Mouse (Mus musculus) heart, postnatal 0 days (tissue): ENCODE measurements around the gene Fam189a1. TPM values are rescaled to one million over a fixed set of nuclear protein-coding genes. Genes with fewer than 3 reads are reported as not detected.

Experiments used
- ATAC-seq: fragments of 200-750 bp; cut with Nextera tagmentation; 2 replicates; pipeline ENCODE4 v1.8.0; 2017; ENCODE audit warnings: low read depth, moderate number of reproducible peaks, moderate library complexity; ENCODE audit not compliant: insufficient read depth
- DNase-seq: peaks from one replicate; pipeline ENCODE4 v3.0.0-alpha.2; 2016; ENCODE audit warnings: low spot score
- H3K27ac ChIP-seq: fragments of 300-500 bp; sonication (generic); 2 replicates; pipeline ENCODE4 v1.5.1; 2014; ENCODE audit warnings: low read depth, mild to moderate bottlenecking
- H3K27me3 ChIP-seq: fragments of 300-500 bp; sonication (generic); 2 replicates; pipeline ENCODE4 v1.6.1; 2014; ENCODE audit warnings: low read length, mixed read lengths; ENCODE audit not compliant: control insufficient read depth, insufficient read depth
- H3K36me3 ChIP-seq: fragments of 300-500 bp; sonication (generic); replicated peaks from 2 replicates; pipeline ENCODE4 v1.6.1; 2014; ENCODE audit warnings: low read length, mixed read lengths; ENCODE audit not compliant: control insufficient read depth, insufficient read depth
- H3K4me1 ChIP-seq: fragments of 300-500 bp; sonication (generic); 2 replicates; pipeline ENCODE4 v1.6.1; 2014; ENCODE audit warnings: antibody characterized with exemption; ENCODE audit not compliant: control insufficient read depth, insufficient read depth
- H3K4me2 ChIP-seq: fragments of 300-500 bp; sonication (generic); 2 replicates; pipeline ENCODE4 v1.6.1; 2014; ENCODE audit warnings: low read depth, mild to moderate bottlenecking, low read length, moderate library complexity
- H3K4me3 ChIP-seq: fragments of 300-500 bp; sonication (generic); 2 replicates; pipeline ENCODE4 v1.5.1; 2014; ENCODE audit warnings: low read depth, low read length
- H3K9ac ChIP-seq: fragments of 300-500 bp; sonication (generic); replicated peaks from 2 replicates; pipeline ENCODE4 v1.6.1; 2014; ENCODE audit warnings: low read depth, low read length, mixed read lengths
- H3K9me3 ChIP-seq: fragments of 300-500 bp; sonication (generic); replicated peaks from 2 replicates; pipeline ENCODE4 v1.6.1; 2016; ENCODE audit warnings: low read length; ENCODE audit not compliant: control insufficient read depth
- CTCF ChIP-seq: IDR thresholded peaks from 2 replicates; pipeline ENCODE4 v1.5.1; 2016; ENCODE audit warnings: antibody characterized with exemption, control low read depth, low read depth
- EP300 ChIP-seq: IDR thresholded peaks from 2 replicates; pipeline ENCODE4 v1.6.1; 2016; ENCODE audit warnings: antibody characterized with exemption, low read depth
- WGBS: fragments of 180-500 bp; shearing (Covaris S2); extraction: QIAGEN DNeasy Blood & Tissue Kit; methylation state at CpG from one replicate; pipeline ENCODE4 v1.1.7; 2014; 5-methylcytosine and 5-hydroxymethylcytosine counted together
- polyA plus RNA-seq: library from polyadenylated mRNA; unstranded; fragments of >200 nt; fragmentation: Nextera tagmentation; extraction: Ambion mirVana; gene quantifications from 2 replicates; pipeline ENCODE4 v1.2.1, GENCODE M21; 2015
- total RNA-seq: library from RNA; depleted of rRNA; stranded (reverse); fragments of >200 nt; gene quantifications from 2 replicates; pipeline ENCODE4 v1.2.3, GENCODE M21; 2014; ENCODE audit warnings: low replicate concordance

Fam189a1 gene
- total and polyA plus RNA-seq, 2 experiments from 2014 or later: 0.11 to 0.42 TPM

GRCm38 (mm10) chr7:65049236-65049954 is 107.0 kb downstream of the Fam189a1 start:
- 87% methylated on average over 18 of the region's 18 CpGs for WGBS

DNA sequence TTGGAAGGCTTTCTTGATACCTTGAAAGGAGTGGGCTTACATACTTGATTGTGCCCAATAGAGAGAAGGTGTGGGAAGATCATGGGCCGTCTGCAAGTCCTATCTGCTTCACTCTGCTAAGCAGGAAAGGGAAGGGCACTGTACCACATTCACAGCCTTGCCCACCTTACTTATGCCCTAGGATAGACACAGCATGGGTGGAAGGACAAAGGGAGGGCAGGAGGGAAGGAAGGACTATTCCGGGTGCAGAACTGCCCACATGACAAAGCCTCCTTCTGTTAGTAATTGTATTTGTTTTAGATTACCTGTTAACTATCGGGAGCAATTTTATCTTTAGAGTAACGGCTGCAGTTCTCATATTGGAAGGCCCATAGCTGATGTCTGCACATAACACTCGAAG is 108.7 kb downstream of the Fam189a1 start:
- Histone ChIP-seq H3K4me1 (no peaks in the 10 kb centered on the region), H3K27ac (no peak overlapping the region), H3K9me3 (0 out of 2 replicates have a peak, but pooled peaks cover 3% of the 10 kb centered on the region), H3K9ac (no peak overlapping the region), H3K4me3 (no peak overlapping the region), H3K27me3 (no peaks in the 10 kb centered on the region), H3K36me3 (no peaks in the 10 kb centered on the region), H3K4me2 (no peak overlapping the region)
- TF ChIP-seq EP300 (no peak), CTCF (no peak)
- ATAC-seq (no peak), DNase-seq (no peak)
- WGBS: 49% methylated on average over 5 of the region's 5 CpGs

More at GRCm38 (mm10) chr7:65049236-65049954, 107.0 kb downstream of the Fam189a1 start:
- Histone ChIP-seq H3K27me3 (no peaks in the 10 kb centered on the region), H3K36me3 (no peaks in the 10 kb centered on the region), H3K4me3 (no peak overlapping the region), H3K4me2 (no peak overlapping the region), H3K9ac (no peak overlapping the region), H3K9me3 (0 out of 2 replicates have a peak, but pooled peaks cover 3% of the 10 kb centered on the region), H3K27ac (no peak overlapping the region), H3K4me1 (no peaks in the 10 kb centered on the region)
- ATAC-seq (no peak), DNase-seq (no peak)
- TF ChIP-seq CTCF (no peak), EP300 (no peak)

- 58% methylated on average over 4 of the region's 4 CpGs for WGBS
- no peak overlapping the region for H3K9ac ChIP-seq
- H3K4me1 ChIP-seq: no peaks in the 10 kb centered on the region
- no peaks in the 10 kb centered on the region for H3K36me3 ChIP-seq
- TF ChIP-seq CTCF: no peak
- no peak for TF ChIP-seq EP300
- 0 out of 2 replicates have a peak, but pooled peaks cover 3% of the 10 kb centered on the region for H3K9me3 ChIP-seq
- H3K4me2 ChIP-seq: no peak overlapping the region
- ATAC-seq (no peak), DNase-seq (no peak)
- H3K4me3 ChIP-seq: no peak overlapping the region
- no peak overlapping the region for H3K27ac ChIP-seq
- no peaks in the 10 kb centered on the region for H3K27me3 ChIP-seq
Observed at GRCm38 (mm10) chr7:65046690-65047089, 109.7 kb downstream of the Fam189a1 start.

DNA sequence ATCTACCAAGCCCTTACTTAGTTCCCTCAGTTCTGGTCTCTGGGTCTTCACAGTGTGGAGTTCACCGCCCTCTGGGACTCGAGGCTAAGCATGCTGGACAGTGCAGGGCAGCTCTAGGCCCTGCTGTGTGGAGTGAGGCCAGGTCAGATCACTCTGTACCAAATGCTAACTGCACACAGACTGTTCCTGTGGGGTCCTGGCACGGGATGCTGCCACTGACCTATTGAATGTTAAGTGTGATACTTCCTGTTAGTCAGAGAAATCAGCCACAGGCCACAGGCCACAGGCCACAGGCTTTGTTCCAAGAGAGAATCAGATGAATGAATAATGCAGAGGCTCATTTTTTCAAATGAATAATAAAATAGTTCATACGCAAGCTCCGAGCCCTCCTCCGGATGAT is 112.1 kb downstream of the Fam189a1 start:
- H3K4me1 ChIP-seq: no peaks in the 10 kb centered on the region
- ATAC-seq: no peak

GRCm38 (mm10) chr7:65041106-65041505 is 115.3 kb downstream of the Fam189a1 start:
- Histone ChIP-seq H3K4me3 (no peak overlapping the region), H3K36me3 (no peaks in the 10 kb centered on the region), H3K27me3 (no peaks in the 10 kb centered on the region), H3K4me2 (no peak overlapping the region), H3K4me1 (no peaks in the 10 kb centered on the region), H3K9ac (no peak overlapping the region), H3K9me3 (no peaks in the 10 kb centered on the region), H3K27ac (no peak overlapping the region)
- ATAC-seq (no peak), DNase-seq (no peak)
- no peak for TF ChIP-seq CTCF
- TF ChIP-seq EP300: no peak
- 91% methylated on average over 7 of the region's 7 CpGs for WGBS

More for the DNA sequence above, 112.1 kb downstream of the Fam189a1 start:
- H3K9ac ChIP-seq: no peak overlapping the region
- no peak overlapping the region for H3K27ac ChIP-seq
- no peak overlapping the region for H3K4me2 ChIP-seq
- no peak overlapping the region for H3K4me3 ChIP-seq
- H3K9me3 ChIP-seq: no peaks in the 10 kb centered on the region
- DNase-seq: no peak
- no peak for TF ChIP-seq CTCF
- no peak for TF ChIP-seq EP300
- H3K36me3 ChIP-seq: no peaks in the 10 kb centered on the region
- H3K27me3 ChIP-seq: no peaks in the 10 kb centered on the region
- 75% methylated on average over 6 of the region's 6 CpGs for WGBS

DNA sequence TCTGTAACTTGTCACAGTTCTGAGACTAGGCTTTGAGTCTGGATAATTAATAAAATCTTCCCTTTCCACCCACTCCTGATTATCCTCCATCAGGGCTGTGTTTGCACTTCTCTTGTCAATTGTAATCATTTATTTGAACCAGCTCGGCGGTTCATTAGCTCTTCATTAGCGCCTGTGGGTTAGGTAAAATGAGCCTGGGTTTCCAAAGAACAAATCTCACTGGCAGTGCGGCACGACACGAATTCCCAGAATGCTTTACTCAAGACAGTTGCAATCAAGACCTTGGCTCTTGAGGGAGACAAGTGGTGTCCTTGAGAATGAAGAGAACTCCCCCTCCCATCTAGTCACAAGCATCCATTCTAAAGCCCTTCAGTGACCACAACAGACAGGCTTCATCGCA is 124.6 kb downstream of the Fam189a1 start:
- no peaks in the 10 kb centered on the region for H3K4me1 ChIP-seq
- TF ChIP-seq EP300 (no peak), CTCF (no peak)
- 64% methylated on average over 7 of the region's 7 CpGs for WGBS
- H3K36me3 ChIP-seq: no peaks in the 10 kb centered on the region
- H3K27ac ChIP-seq: no peak overlapping the region
- H3K9me3 ChIP-seq: no peaks in the 10 kb centered on the region
- ATAC-seq (no peak), DNase-seq (no peak)
- H3K4me2 ChIP-seq: no peak overlapping the region
- no peak overlapping the region for H3K9ac ChIP-seq
- no peaks in the 10 kb centered on the region for H3K27me3 ChIP-seq
- no peak overlapping the region for H3K4me3 ChIP-seq
